Mouse (Mus musculus) thymus, adult 18-20 months (tissue): ENCODE data around the gene Ctbp2.

Experiments used
- DNase-seq, 2 experiments: peaks; one replicate each; pipeline ENCODE4 v3.0.0; 2022; ENCODE audit warnings: mixed read lengths in 2 of 2

Gene Ctbp2

GRCm38 (mm10) chr7:133123999-133124700, at the start of gene Ctbp2:
Gene Ctbp2, minus strand, starts transcription at chr7:133124354.
- DNase-seq, result no peak

GRCm38 (mm10) chr7:133171403-133172032, 47.4 kb upstream of the Ctbp2 start:
- no peak for DNase-seq

- no peak for DNase-seq
Measured at GRCm38 (mm10) chr7:133168928-133169327, 44.8 kb upstream of the Ctbp2 start.

GRCm38 (mm10) chr7:133167903-133168302, 43.7 kb upstream of the Ctbp2 start:
- no peak for DNase-seq

GRCm38 (mm10) chr7:133164770-133165169, 40.6 kb upstream of the Ctbp2 start:
- no peak for DNase-seq

GRCm38 (mm10) chr7:133163011-133163410, 38.9 kb upstream of the Ctbp2 start:
- DNase-seq, result no peak

- DNase-seq, result no peak
Measured at GRCm38 (mm10) chr7:133162131-133162530, 38.0 kb upstream of the Ctbp2 start.

GRCm38 (mm10) chr7:133161362-133162080, 37.4 kb upstream of the Ctbp2 start:
- no peak for DNase-seq

GRCm38 (mm10) chr7:133159519-133159918, 35.4 kb upstream of the Ctbp2 start:
- DNase-seq, result no peak

GRCm38 (mm10) chr7:133155621-133156020, 31.5 kb upstream of the Ctbp2 start:
- DNase-seq, result no peak

- DNase-seq, result no peak
Measured at GRCm38 (mm10) chr7:133154846-133155245, 30.7 kb upstream of the Ctbp2 start.

- no peak for DNase-seq
Measured at GRCm38 (mm10) chr7:133139689-133140336, 15.7 kb upstream of the Ctbp2 start.

- no peak for DNase-seq
Measured at GRCm38 (mm10) chr7:133133552-133133951, 9.4 kb upstream of the Ctbp2 start.

- DNase-seq, result no peak
Measured at GRCm38 (mm10) chr7:133132702-133133101, 8.5 kb upstream of the Ctbp2 start.

- no peak for DNase-seq
Measured at GRCm38 (mm10) chr7:133124701-133125485, 739 bp upstream of the Ctbp2 start.

- DNase-seq, result no peak
Measured at GRCm38 (mm10) chr7:133123244-133123998, 733 bp downstream of the Ctbp2 start, which contains the start of gene Fgfr2. Gene Fgfr2, minus strand, starts transcription at chr7:133123350.

GRCm38 (mm10) chr7:133122379-133123243, 1.5 kb downstream of the Ctbp2 start:
- no peak for DNase-seq

GRCm38 (mm10) chr7:133121661-133122378, 2.3 kb downstream of the Ctbp2 start:
- DNase-seq, result no peak

- DNase-seq, result no peak
Measured at GRCm38 (mm10) chr7:133121080-133121607, 3.0 kb downstream of the Ctbp2 start.
